Mouse (Mus musculus) cerebellum, adult (tissue): ENCODE measurements around the gene Cep85l.

ENCODE experiments used
- ATAC-seq: cut with Nextera tagmentation; 2 replicates; pipeline ENCODE4 v1.9.2; 2017; ENCODE audit warnings: mild to moderate bottlenecking, moderate library complexity, mixed read lengths; ENCODE audit not compliant: insufficient number of reproducible peaks, low FRiP score, low TSS enrichment

The Cep85l gene

GRCm38 (mm10) chr10:53345508-53345907 lies 34.2 kb downstream of the Cep85l start:
- ATAC-seq, result no peak

- ATAC-seq, result no peak
Observed at GRCm38 (mm10) chr10:53343865-53344264, 35.9 kb downstream of the Cep85l start.

- ATAC-seq, result no peak
Observed at GRCm38 (mm10) chr10:53343384-53343783, 36.4 kb downstream of the Cep85l start.

GRCm38 (mm10) chr10:53342166-53342728 lies 37.5 kb downstream of the Cep85l start:
- ATAC-seq, result no peak

- 0 out of 2 replicates have a peak, but pooled peaks have one; percentile 40 for ATAC-seq
Observed at GRCm38 (mm10) chr10:53341288-53341965, 38.3 kb downstream of the Cep85l start.

- ATAC-seq, result no peak
Observed at GRCm38 (mm10) chr10:53339045-53339444, 40.7 kb downstream of the Cep85l start.

GRCm38 (mm10) chr10:53337162-53337923 lies 42.4 kb downstream of the Cep85l start, which contains the start of gene Pln:
Gene Pln (plus strand): TSS chr10:53337667.
- no peak for ATAC-seq

GRCm38 (mm10) chr10:53335974-53336373 lies 43.8 kb downstream of the Cep85l start:
- no peak for ATAC-seq

- ATAC-seq, result no peak
Observed at GRCm38 (mm10) chr10:53335266-53335665, 44.5 kb downstream of the Cep85l start.

GRCm38 (mm10) chr10:53332752-53333151 lies 47.0 kb downstream of the Cep85l start:
- ATAC-seq, result no peak

GRCm38 (mm10) chr10:53329257-53329656 lies 50.5 kb downstream of the Cep85l start:
- ATAC-seq, result no peak

GRCm38 (mm10) chr10:53326367-53326766 lies 53.4 kb downstream of the Cep85l start:
- ATAC-seq, result no peak

- no peak for ATAC-seq
Observed at GRCm38 (mm10) chr10:53324663-53325062, 55.1 kb downstream of the Cep85l start.

GRCm38 (mm10) chr10:53323367-53323766 lies 56.4 kb downstream of the Cep85l start:
- ATAC-seq, result no peak

GRCm38 (mm10) chr10:53306674-53307073 lies 73.1 kb downstream of the Cep85l start:
- ATAC-seq, result no peak

- no peak for ATAC-seq
Observed at GRCm38 (mm10) chr10:53305867-53306266, 73.9 kb downstream of the Cep85l start.

- ATAC-seq, result no peak
Observed at GRCm38 (mm10) chr10:53285147-53285546, 94.6 kb downstream of the Cep85l start.

- ATAC-seq, result no peak
Observed at GRCm38 (mm10) chr10:53272228-53272627, 107.5 kb downstream of the Cep85l start.

GRCm38 (mm10) chr10:53262021-53262420 lies 117.7 kb downstream of the Cep85l start:
- no peak for ATAC-seq

GRCm38 (mm10) chr10:53235381-53235780 lies 144.4 kb downstream of the Cep85l start:
- no peak for ATAC-seq

- no peak for ATAC-seq
Observed at GRCm38 (mm10) chr10:53234683-53235082, 145.1 kb downstream of the Cep85l start.
